Mouse (Mus musculus): ENCODE results near the gene Atxn1.

- TF ChIP-seq GATA1 (IDR thresholded peaks at IDR 0.05; ENCODE audit: borderline replicate concordance, low read length) (no peak), CTCF (IDR thresholded peaks at IDR 0.05; ENCODE audit: low read depth, low read length) (no peak), POLR2AphosphoS5 (IDR thresholded peaks at IDR 0.05; ENCODE audit: insufficient replicate concordance, low read depth, low read length) (no peak), TAL1 (conservative IDR thresholded peaks at IDR 0.05; ENCODE audit: low read depth, low read length) (no peak)
These were observed 313.1 kb downstream of the Atxn1 start for GRCm38 (mm10) chr13:45651652-45652241.
